Mouse (Mus musculus): ENCODE measurements at regions not wholly inside any gene's neighbourhood (a gene's known extent, or its start where the extent isn't known, plus 50 kb on each side); places are given as distances from the start of the nearest gene placed in this dataset.
A peak's percentile ranks its signal among the peaks of the same experiment; 100 is the strongest.
"Not testable (repeated sequence)": the region's sequence is repeated elsewhere in the genome, so short reads cannot be mapped to it uniquely, and the experiment has no call there.

- no peak for ATAC-seq
Observed at GRCm38 (mm10) chr16:30799699-30800483, 200.4 kb downstream of the Fam43a start.

GRCm38 (mm10) chr16:30804018-30804417, 204.5 kb downstream of the Fam43a start:
- ATAC-seq: no peak

GRCm38 (mm10) chr16:30806206-30806605, 206.7 kb downstream of the Fam43a start:
- not testable (repeated sequence) for ATAC-seq

- no peak for ATAC-seq
Observed at GRCm38 (mm10) chr16:30818541-30819120, 219.1 kb downstream of the Fam43a start.

- no peak for ATAC-seq
Observed at GRCm38 (mm10) chr16:30819342-30819741, 219.8 kb downstream of the Fam43a start.

GRCm38 (mm10) chr16:30820234-30820633, 220.7 kb downstream of the Fam43a start:
- ATAC-seq: no peak

GRCm38 (mm10) chr16:30820761-30821160, 221.2 kb downstream of the Fam43a start:
- ATAC-seq: no peak

- ATAC-seq: no peak
Observed at GRCm38 (mm10) chr16:30821191-30821910, 221.8 kb downstream of the Fam43a start.

- no peak for ATAC-seq
Observed at GRCm38 (mm10) chr16:30821911-30822578, 222.5 kb downstream of the Fam43a start.

GRCm38 (mm10) chr16:30826128-30826527, 226.6 kb downstream of the Fam43a start:
- ATAC-seq: no peak

- no peak for ATAC-seq
Observed at GRCm38 (mm10) chr16:30827901-30828608, 228.5 kb downstream of the Fam43a start.

GRCm38 (mm10) chr16:30834561-30834960, 235.0 kb downstream of the Fam43a start:
- no peak for ATAC-seq

- ATAC-seq: peak; percentile 61
Observed at GRCm38 (mm10) chr16:30835678-30836077, 236.2 kb downstream of the Fam43a start.

GRCm38 (mm10) chr16:30842831-30843230, 238.4 kb downstream of the Xxylt1 start:
- no peak for ATAC-seq

- ATAC-seq: no peak
Observed at GRCm38 (mm10) chr16:30852595-30852994, 228.6 kb downstream of the Xxylt1 start.

GRCm38 (mm10) chr16:30854716-30855115, 226.5 kb downstream of the Xxylt1 start:
- ATAC-seq: no peak

- ATAC-seq: no peak
Observed at GRCm38 (mm10) chr16:30857656-30858055, 223.6 kb downstream of the Xxylt1 start.

GRCm38 (mm10) chr16:30869136-30869909, 211.9 kb downstream of the Xxylt1 start:
- ATAC-seq: no peak

- no peak for ATAC-seq
Observed at GRCm38 (mm10) chr16:30870110-30870509, 211.1 kb downstream of the Xxylt1 start.

GRCm38 (mm10) chr16:30870676-30871075, 210.6 kb downstream of the Xxylt1 start:
- ATAC-seq: no peak

- no peak for ATAC-seq
Observed at GRCm38 (mm10) chr16:30872147-30872546, 209.1 kb downstream of the Xxylt1 start.

Data from inflammation-experienced regulatory T-cells, adult 6 months (primary cell).